Mouse (Mus musculus) testis, adult 2 months (tissue): ENCODE data around the gene Supt6. TPM values are rescaled to one million over a fixed set of nuclear protein-coding genes. Genes with fewer than 3 reads are reported as not detected.

Experiments
- H3K27ac ChIP-seq: fragments of 200-500 bp; 2 replicates; pipeline ENCODE4 v1.5.1; 2012; ENCODE audit warnings: low read depth, low read length; ENCODE audit not compliant: control insufficient read depth, insufficient read depth
- H3K27me3 ChIP-seq: fragments of 200-500 bp; 2 replicates; pipeline ENCODE4 v1.6.1; 2012; ENCODE audit warnings: mild to moderate bottlenecking, low read length, moderate library complexity; ENCODE audit not compliant: control insufficient read depth, insufficient read depth
- H3K36me3 ChIP-seq: fragments of 200-500 bp; 2 replicates; pipeline ENCODE4 v1.6.1; 2012; ENCODE audit warnings: mild to moderate bottlenecking, low read length; ENCODE audit not compliant: control insufficient read depth, insufficient read depth
- H3K4me1 ChIP-seq: fragments of 200-500 bp; 2 replicates; pipeline ENCODE4 v1.6.1; 2012; ENCODE audit warnings: low read length; ENCODE audit not compliant: control insufficient read depth, insufficient read depth
- H3K4me3 ChIP-seq: fragments of 200-500 bp; 2 replicates; pipeline ENCODE4 v1.5.1; 2012; ENCODE audit warnings: low read depth, mild to moderate bottlenecking, low read length, moderate library complexity, mixed read lengths; ENCODE audit not compliant: control insufficient read depth
- CTCF ChIP-seq: fragments of 200-500 bp; IDR thresholded peaks from 2 replicates; pipeline ENCODE4 v1.5.1; 2012; ENCODE audit warnings: low read depth, mild to moderate bottlenecking, inconsistent platforms, low read length, moderate library complexity; ENCODE audit not compliant: control insufficient read depth, insufficient read depth, insufficient replicate concordance
- POLR2A ChIP-seq: fragments of 200-500 bp; IDR thresholded peaks from 2 replicates; pipeline ENCODE4 v1.6.1; 2012; ENCODE audit warnings: low read depth, mild to moderate bottlenecking, inconsistent platforms, low read length, moderate library complexity; ENCODE audit not compliant: control insufficient read depth
- polyA plus RNA-seq: library from polyadenylated mRNA; depleted of rRNA; stranded (reverse); fragments of >200 nt; gene quantifications from 2 replicates; pipeline ENCODE4 v1.2.3, GENCODE M21; 2012

The Supt6 gene
- polyA plus RNA-seq, 1 experiment = 22.2 TPM

DNA sequence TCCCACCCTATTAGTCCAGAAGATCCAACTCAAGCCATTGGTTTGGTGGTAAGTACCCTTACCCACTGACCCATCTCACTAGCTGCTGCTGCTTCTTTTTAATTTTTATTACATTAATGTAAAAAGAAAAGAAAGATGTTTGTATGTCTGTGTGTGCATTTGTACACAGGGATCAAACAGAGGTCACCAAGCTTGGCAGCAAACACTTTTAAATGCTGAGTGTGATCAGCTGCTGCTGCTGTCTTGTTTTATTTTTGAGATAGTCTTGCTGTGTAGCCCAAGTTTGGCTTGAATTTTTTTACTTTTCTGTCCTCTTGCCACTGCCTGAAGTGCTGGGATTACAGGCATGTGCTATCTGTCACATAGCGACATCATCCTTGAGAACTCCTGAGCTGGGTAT is 29.8 kb upstream of the Supt6 start:
- Histone ChIP-seq H3K27ac (no peak overlapping the region), H3K36me3 (peaks cover 12% of the 10 kb centered on the region), H3K4me1 (no peaks in the 10 kb centered on the region)

DNA sequence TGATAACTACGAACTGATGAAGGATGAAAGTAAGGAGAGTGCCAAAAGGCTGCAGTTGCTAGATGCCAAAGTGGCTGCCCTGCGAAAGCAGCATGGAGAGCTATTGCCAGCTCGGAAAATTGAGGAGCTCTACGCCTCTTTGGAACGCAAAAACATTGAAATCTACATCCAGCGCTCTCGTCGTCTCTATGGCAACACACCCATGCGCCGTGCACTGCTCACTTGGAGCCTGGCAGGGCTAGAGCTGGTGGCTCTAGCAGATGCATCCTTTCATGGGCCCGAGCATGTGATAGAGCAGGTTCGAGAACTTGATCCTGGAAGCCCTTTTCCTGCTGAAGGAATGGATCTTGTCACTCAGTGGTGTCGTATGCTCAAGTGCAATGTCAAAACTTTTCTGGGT is 26.2 kb upstream of the Supt6 start:
- no peaks in the 10 kb centered on the region for H3K4me1 ChIP-seq
- H3K4me3 ChIP-seq = no peak overlapping the region
- H3K27ac ChIP-seq = no peak overlapping the region
- peaks cover 12% of the 10 kb centered on the region for H3K36me3 ChIP-seq
- TF ChIP-seq POLR2A (no peak), CTCF (no peak)
- H3K27me3 ChIP-seq = no peaks in the 10 kb centered on the region

More for the DNA sequence above, 29.8 kb upstream of the Supt6 start:
- no peaks in the 10 kb centered on the region for H3K27me3 ChIP-seq
- TF ChIP-seq POLR2A = no peak
- TF ChIP-seq CTCF = no peak
- no peak overlapping the region; the same call in 1 of the 2 replicates for H3K4me3 ChIP-seq

DNA sequence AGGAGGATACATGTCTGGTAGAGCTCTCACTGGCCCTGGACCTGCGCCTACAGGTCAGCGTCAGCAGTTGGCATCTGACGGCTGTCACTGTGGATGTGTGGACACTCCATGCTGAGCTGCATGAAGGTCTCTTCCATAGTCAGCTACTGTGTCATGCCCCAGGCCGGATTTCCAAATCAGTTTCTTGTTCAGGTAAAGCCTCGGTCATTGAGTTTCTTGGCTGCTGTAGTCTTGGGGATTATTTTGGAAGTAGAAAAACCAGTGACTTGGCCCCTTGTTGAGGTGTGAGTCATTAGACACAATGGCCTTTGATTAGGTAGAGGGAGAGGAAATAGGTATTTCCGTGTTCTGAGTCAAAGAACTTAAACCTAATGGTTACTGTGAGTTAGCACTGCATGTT is 19.8 kb upstream of the Supt6 start:
- Histone ChIP-seq H3K27me3 (no peaks in the 10 kb centered on the region), H3K36me3 (peaks cover 7% of the 10 kb centered on the region), H3K27ac (no peak overlapping the region), H3K4me3 (no peak overlapping the region), H3K4me1 (peaks cover 4% of the 10 kb centered on the region)
- TF ChIP-seq CTCF (no peak), POLR2A (no peak)

GRCm38 (mm10) chr11:78262550-78262949 is 16.8 kb upstream of the Supt6 start:
- H3K36me3 ChIP-seq = peaks cover 7% of the 10 kb centered on the region
- H3K27ac ChIP-seq = peak overlapping the region; percentile 27; the same call in 1 of the 2 replicates
- H3K4me3 ChIP-seq = peak overlapping the region; percentile 74
- peaks cover 4% of the 10 kb centered on the region for H3K4me1 ChIP-seq
- TF ChIP-seq CTCF (peak; percentile 27; the same call in 1 of the 2 replicates), POLR2A (no peak)
- H3K27me3 ChIP-seq = no peaks in the 10 kb centered on the region

- peak within 1 kb of the TSS; percentile 98 for H3K27ac ChIP-seq
- peak; percentile 76 for TF ChIP-seq POLR2A
- TF ChIP-seq CTCF = no peak
- no peaks in the 10 kb centered on the region for H3K27me3 ChIP-seq
- peaks cover 7% of the 10 kb centered on the region for H3K36me3 ChIP-seq
- H3K4me3 ChIP-seq = peak within 1 kb of the TSS; percentile 99
- H3K4me1 ChIP-seq = peaks cover 4% of the 10 kb centered on the region
Measured at GRCm38 (mm10) chr11:78261380-78262352, 15.9 kb upstream of the Supt6 start, which contains the start of gene 2610507B11Rik. Gene 2610507B11Rik, plus strand, starts transcription at chr11:78261752.

- H3K4me3 ChIP-seq = peak overlapping the region; percentile 99
- H3K27ac ChIP-seq = peak overlapping the region; percentile 66; the same call in 1 of the 2 replicates
- peaks cover 4% of the 10 kb centered on the region for H3K4me1 ChIP-seq
- TF ChIP-seq POLR2A = no peak
- TF ChIP-seq CTCF = no peak
- H3K36me3 ChIP-seq = peaks cover 7% of the 10 kb centered on the region
- H3K27me3 ChIP-seq = no peaks in the 10 kb centered on the region
Measured at GRCm38 (mm10) chr11:78260489-78261258, 14.9 kb upstream of the Supt6 start.

GRCm38 (mm10) chr11:78256618-78257017 is 10.8 kb upstream of the Supt6 start:
- H3K36me3 ChIP-seq = no peaks in the 10 kb centered on the region; the same call in 1 of the 2 replicates
- no peak overlapping the region for H3K27ac ChIP-seq
- H3K4me1 ChIP-seq = no peaks in the 10 kb centered on the region; the same call in 1 of the 2 replicates
- TF ChIP-seq CTCF (no peak), POLR2A (no peak)
- H3K4me3 ChIP-seq = no peak overlapping the region
- no peaks in the 10 kb centered on the region for H3K27me3 ChIP-seq
